Mouse (Mus musculus) heart, postnatal 14 days (tissue): ENCODE results near the gene Igsf3. TPM values are rescaled to one million over a fixed set of nuclear protein-coding genes. Genes with fewer than 3 reads are reported as not detected.
"Not testable (repeated sequence)": the region's sequence is repeated elsewhere in the genome, so short reads cannot be mapped to it uniquely, and the experiment has no call there.

Source experiments
- DNase-seq, 2 experiments: peaks; one replicate each; pipeline ENCODE4 v3.0.0; 2021 to 2022
- intact Hi-C: fragments of 180-260 bp; cut with DNase I; formaldehyde crosslinking; loops from one replicate; pipeline ENCODE4 v1.15.1; 2025
- total RNA-seq, 2 experiments: library from RNA; stranded (reverse); gene quantifications; 2 replicates each; pipeline ENCODE4 v1.2.3; 2021

Igsf3 gene
- total RNA-seq, 2 experiments from 2014 or later, result 14.9 to 16.8 TPM

- intact Hi-C loops, result no loop called here
- DNase-seq, result no peak
Observed at GRCm38 (mm10) chr3:101398877-101399276, 22.0 kb downstream of the Igsf3 start.

GRCm38 (mm10) chr3:101401501-101401900 lies 24.6 kb downstream of the Igsf3 start:
- intact Hi-C loops, result no loop called here
- DNase-seq, result no peak

GRCm38 (mm10) chr3:101404620-101405415 lies 27.9 kb downstream of the Igsf3 start:
- intact Hi-C loops, result no loop called here
- DNase-seq, result no peak

- DNase-seq, result peak in 1 of 2 experiments; percentile 16
- intact Hi-C loops, result no loop called here
Observed at GRCm38 (mm10) chr3:101405495-101405894, 28.6 kb downstream of the Igsf3 start.

GRCm38 (mm10) chr3:101406097-101406496 lies 29.2 kb downstream of the Igsf3 start:
- DNase-seq, result no peak
- intact Hi-C loops, result no loop called here

- intact Hi-C loops, result no loop called here
- no peak for DNase-seq
Observed at GRCm38 (mm10) chr3:101407568-101407967, 30.7 kb downstream of the Igsf3 start.

GRCm38 (mm10) chr3:101408953-101409750 lies 32.3 kb downstream of the Igsf3 start:
- no peak for DNase-seq
- intact Hi-C loops, result no loop called here

- DNase-seq, result no peak
- intact Hi-C loops, result no loop called here
Observed at GRCm38 (mm10) chr3:101410202-101410601, 33.3 kb downstream of the Igsf3 start.

- intact Hi-C loops, result no loop called here
- no peak for DNase-seq
Observed at GRCm38 (mm10) chr3:101410745-101411144, 33.9 kb downstream of the Igsf3 start.

GRCm38 (mm10) chr3:101411626-101412025 lies 34.7 kb downstream of the Igsf3 start:
- no peak for DNase-seq
- intact Hi-C loops, result no loop called here

- intact Hi-C loops, result no loop called here
Observed at GRCm38 (mm10) chr3:101412115-101412514, 35.2 kb downstream of the Igsf3 start.

GRCm38 (mm10) chr3:101413013-101413412 lies 36.1 kb downstream of the Igsf3 start:
- intact Hi-C loops, DNase-seq: not testable (repeated sequence)

More at GRCm38 (mm10) chr3:101412115-101412514, 35.2 kb downstream of the Igsf3 start:
- no peak for DNase-seq

GRCm38 (mm10) chr3:101418740-101419652 lies 42.1 kb downstream of the Igsf3 start:
- intact Hi-C loops, result no loop called here

GRCm38 (mm10) chr3:101419653-101419994 lies 42.7 kb downstream of the Igsf3 start:
- intact Hi-C loops, result no loop called here
- DNase-seq, result no peak

More at GRCm38 (mm10) chr3:101418740-101419652, 42.1 kb downstream of the Igsf3 start:
- DNase-seq, result no peak

- intact Hi-C loops, result no loop called here
- no peak for DNase-seq
Observed at GRCm38 (mm10) chr3:101423188-101423587, 46.3 kb downstream of the Igsf3 start.

- DNase-seq, result no peak
- intact Hi-C loops, result no loop called here
Observed at GRCm38 (mm10) chr3:101424295-101424885, 47.5 kb downstream of the Igsf3 start.

- DNase-seq, result peak; percentile 13 to 35
- intact Hi-C loops, result no loop called here
Observed at GRCm38 (mm10) chr3:101429982-101430754, 53.3 kb downstream of the Igsf3 start.

GRCm38 (mm10) chr3:101430755-101431115 lies 53.9 kb downstream of the Igsf3 start:
- DNase-seq, result no peak
- intact Hi-C loops, result no loop called here

- peak in 1 of 2 experiments; percentile 37 for DNase-seq
- intact Hi-C loops, result no loop called here
Observed at GRCm38 (mm10) chr3:101435672-101436071, 58.8 kb downstream of the Igsf3 start.
